Mouse (Mus musculus): Measurements from ENCODE around the gene Dnah17.

DNA sequence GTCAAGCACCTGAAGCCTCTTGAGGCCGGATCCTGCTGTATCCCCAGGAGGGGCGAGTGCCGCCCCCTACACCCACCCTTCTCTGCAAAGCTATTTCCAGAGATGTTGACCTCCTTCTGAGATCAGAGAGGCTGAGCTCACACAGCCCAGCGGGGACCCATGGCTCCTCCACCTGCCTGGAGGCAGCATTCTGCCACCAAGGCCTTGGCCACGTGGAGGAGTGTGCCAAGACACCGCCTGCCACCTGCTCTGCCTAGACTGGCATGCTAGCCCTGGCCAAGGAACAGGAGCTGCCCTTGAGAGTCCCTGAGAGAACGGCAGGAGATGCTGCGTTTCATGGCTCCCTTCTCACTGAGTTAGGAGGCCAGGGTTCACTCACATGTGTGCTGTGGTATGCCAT, 34.1 kb upstream of the Dnah17 start:
- no peak for TF ChIP-seq EP300 (IDR thresholded peaks at IDR 0.05; ENCODE audit: low read depth)
- no peak for TF ChIP-seq CTCF (IDR thresholded peaks at IDR 0.05; ENCODE audit: low read depth)

All from liver, postnatal 0 days (tissue).